Mouse (Mus musculus) T-helper 17 cell (primary cell): ENCODE data around the gene Ttpal.

Source experiments
- in situ Hi-C, 2 experiments: fragments of 300-600 bp; cut with MboI, MseI; formaldehyde crosslinking; loops; 1 replicate in 1 of 2; 2 replicates in 1 of 2; pipeline ENCODE4 v1.15.1; 2025; ENCODE audit warnings: high pct_unique_total_duplicates in 2 of 2

Gene Ttpal

DNA sequence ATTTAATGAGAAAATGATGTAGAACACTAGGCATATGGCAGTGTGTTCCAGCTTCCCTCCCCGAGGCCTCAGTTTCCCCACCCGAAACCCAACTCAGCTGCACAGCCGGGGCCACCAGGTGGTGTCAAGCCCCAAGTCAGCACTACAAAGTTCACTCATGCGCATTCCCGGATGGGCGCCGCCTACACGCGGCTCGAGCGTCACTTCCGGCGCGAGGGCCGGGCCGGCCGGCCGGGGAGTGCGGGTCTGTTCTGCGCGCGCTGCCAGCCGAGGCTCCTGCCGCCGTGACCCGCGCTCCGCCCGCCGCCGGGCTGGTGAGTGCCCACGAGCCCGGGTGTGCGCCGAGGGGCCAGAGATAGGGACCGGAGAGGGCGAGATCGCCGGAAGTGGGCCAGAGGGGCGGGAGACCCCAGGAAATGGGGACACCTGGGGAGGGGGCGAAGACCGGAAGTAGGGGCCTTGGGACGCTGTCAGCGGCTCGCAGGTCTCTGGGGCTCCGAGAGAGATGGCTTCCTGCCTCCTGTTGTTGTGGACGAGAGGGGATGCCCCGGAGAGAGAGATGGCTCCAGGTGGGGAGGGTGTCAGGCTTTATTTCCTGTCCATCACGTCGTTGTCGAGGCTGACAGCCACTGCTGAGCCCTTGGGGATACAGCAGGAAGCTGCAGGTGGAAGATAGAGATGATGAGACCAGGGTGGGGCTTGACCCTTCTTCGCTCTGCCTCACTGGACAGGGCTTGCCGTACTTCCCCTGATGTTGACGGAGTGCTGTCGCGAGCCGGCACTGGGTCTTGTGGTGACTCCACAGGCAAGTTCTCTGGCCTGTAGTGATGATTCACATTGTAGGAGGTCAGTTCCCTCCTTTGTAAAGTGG is at the start of gene Ttpal:
Gene Ttpal, plus strand, starts transcription at position 214 of the 871 bp plus-strand sequence.
- in situ Hi-C loops = loop anchor here in 1 of 2 experiments (5.0 to 10.0 kb wide), 2 partner anchors 40 to 528 kb away; no protein-coding TSS in a partner anchor

DNA sequence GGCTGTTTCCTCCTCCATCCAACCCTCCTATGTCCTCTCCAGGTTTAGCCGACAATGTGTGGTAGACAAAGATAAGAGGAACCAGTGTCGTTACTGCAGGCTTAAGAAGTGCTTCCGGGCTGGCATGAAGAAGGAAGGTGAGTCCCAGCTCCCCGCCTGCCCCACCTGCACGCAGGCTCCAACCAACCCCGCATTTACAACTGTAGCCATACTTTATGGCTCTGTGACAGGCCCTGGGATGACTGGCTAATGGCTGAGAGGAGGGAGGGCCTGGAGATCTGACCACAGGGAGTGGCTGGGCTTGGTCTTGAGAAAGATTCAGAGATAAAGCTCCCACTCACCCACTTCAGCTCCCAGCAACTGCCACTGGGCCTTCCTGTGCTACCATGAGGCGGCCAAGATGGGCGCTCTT is 49.6 kb upstream of the Ttpal start:
- in situ Hi-C loops = loop anchor here in 1 of 2 experiments (10.0 kb wide), 1 partner anchor 1092 kb away; no protein-coding TSS in a partner anchor

- in situ Hi-C loops = loop anchor here in 1 of 2 experiments (10.0 kb wide), 1 partner anchor 1090 kb away; no protein-coding TSS in a partner anchor
Observed at GRCm38 (mm10) chr2:163554425-163554982, 47.6 kb upstream of the Ttpal start.

DNA sequence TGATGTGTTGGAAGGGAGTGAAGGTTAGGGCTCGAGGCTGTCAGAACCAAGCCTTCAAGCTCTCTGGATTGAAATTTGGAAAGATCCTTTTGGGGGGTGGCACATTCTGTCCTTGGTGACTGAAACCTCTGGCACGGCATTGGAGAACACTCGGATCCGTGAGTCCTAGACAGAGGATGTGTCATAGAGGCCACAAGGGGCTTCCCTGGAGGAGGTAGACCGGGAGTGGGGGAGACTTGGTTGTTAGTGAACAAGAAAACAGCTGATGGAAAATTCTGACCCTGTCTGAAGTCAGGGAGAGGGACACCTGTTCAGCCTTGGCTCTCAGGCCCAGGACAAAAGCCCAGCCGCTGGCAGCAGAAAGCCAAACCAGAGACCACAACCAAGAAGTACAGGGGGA is 47.1 kb upstream of the Ttpal start:
- in situ Hi-C loops = loop anchor here in 1 of 2 experiments (10.0 kb wide), 1 partner anchor 1090 kb away; no protein-coding TSS in a partner anchor

- in situ Hi-C loops = loop anchor here in 1 of 2 experiments (10.0 kb wide), 1 partner anchor 1089 kb away; no protein-coding TSS in a partner anchor
Observed at GRCm38 (mm10) chr2:163555417-163555816, 46.7 kb upstream of the Ttpal start.

DNA sequence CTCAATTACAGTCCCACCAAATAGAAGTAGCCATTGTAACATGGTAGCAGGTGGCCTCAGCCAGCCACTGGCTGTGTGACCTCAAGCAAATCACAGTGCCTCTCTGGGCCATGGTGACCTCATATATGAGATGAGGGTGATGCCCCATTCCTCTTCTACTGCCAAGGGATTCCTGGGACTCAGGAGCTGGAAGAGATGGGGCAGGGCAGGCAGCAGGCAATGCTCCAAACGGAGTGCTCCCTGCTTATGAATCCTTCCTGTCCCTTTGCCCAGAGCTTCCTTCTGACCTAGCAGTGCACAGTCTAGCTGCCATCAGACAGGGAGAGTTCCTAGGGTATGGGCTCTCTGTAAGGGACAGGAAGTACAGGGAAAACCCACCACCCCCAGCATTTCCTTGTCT is 43.6 kb upstream of the Ttpal start:
- in situ Hi-C loops = loop anchor here in 1 of 2 experiments (10.0 kb wide), 1 partner anchor 1086 kb away; no protein-coding TSS in a partner anchor

GRCm38 (mm10) chr2:163559236-163559635 is 42.9 kb upstream of the Ttpal start:
- in situ Hi-C loops = loop anchor here in 1 of 2 experiments (10.0 kb wide), 1 partner anchor 1086 kb away; no protein-coding TSS in a partner anchor

GRCm38 (mm10) chr2:163560247-163560646 is 41.9 kb upstream of the Ttpal start:
- in situ Hi-C loops = no loop called here

DNA sequence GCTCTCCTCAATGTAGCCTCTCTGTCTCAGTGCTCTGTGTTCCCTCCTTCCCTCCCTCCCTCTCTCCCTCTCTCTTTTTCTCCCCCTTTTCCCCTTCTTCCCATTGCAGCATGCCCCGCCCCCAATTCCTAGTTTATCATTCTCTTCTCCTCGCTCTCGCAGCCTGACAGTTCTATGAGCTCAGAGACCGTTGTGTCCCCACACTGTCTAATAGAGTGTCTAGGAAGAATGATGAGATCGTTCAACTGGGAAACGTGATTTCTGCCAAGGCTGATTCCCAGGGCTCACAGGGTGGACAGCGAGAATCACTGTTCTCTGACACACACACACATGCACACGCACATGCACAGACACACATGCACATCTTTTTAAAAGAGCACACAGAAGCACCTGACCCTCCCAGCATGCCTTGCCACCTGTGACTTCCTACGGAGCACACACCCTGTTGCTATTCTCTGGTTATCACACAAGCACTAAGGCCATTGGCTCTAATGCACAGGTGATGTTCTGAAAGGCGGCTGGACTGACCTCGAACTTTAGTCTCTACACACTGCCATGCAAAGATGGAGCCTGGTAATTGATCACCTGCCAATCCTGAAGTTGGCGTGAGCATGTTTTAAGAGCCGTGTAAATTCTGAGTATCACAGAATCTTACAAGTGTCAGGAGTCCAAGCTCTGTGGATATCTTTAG is 40.7 kb upstream of the Ttpal start:
- in situ Hi-C loops = no loop called here

GRCm38 (mm10) chr2:163564646-163565045 is 37.5 kb upstream of the Ttpal start:
- in situ Hi-C loops = no loop called here

GRCm38 (mm10) chr2:163574321-163574720 is 27.8 kb upstream of the Ttpal start:
- in situ Hi-C loops = no loop called here

- in situ Hi-C loops = no loop called here
Observed at GRCm38 (mm10) chr2:163575248-163575647, 26.9 kb upstream of the Ttpal start.

DNA sequence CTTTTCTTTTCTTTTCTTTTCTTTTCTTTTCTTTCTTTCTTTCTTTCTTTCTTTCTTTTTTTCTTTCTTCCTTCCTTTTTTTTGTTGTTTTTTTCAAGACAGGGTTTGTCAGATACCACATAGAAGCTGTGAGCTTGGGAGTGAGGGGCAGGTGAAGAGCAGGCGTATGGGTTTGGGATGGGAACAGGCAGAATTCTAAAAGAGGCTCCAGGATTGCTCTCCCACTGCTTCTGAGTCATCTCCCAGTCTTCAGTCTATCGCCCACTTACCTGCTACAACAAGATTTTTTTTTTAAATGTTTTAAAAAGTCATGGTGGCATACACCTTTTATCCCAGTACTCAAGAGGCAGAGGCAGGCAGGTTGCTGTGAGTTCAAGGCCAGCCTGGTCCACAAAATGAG is 24.1 kb upstream of the Ttpal start:
- in situ Hi-C loops = no loop called here

DNA sequence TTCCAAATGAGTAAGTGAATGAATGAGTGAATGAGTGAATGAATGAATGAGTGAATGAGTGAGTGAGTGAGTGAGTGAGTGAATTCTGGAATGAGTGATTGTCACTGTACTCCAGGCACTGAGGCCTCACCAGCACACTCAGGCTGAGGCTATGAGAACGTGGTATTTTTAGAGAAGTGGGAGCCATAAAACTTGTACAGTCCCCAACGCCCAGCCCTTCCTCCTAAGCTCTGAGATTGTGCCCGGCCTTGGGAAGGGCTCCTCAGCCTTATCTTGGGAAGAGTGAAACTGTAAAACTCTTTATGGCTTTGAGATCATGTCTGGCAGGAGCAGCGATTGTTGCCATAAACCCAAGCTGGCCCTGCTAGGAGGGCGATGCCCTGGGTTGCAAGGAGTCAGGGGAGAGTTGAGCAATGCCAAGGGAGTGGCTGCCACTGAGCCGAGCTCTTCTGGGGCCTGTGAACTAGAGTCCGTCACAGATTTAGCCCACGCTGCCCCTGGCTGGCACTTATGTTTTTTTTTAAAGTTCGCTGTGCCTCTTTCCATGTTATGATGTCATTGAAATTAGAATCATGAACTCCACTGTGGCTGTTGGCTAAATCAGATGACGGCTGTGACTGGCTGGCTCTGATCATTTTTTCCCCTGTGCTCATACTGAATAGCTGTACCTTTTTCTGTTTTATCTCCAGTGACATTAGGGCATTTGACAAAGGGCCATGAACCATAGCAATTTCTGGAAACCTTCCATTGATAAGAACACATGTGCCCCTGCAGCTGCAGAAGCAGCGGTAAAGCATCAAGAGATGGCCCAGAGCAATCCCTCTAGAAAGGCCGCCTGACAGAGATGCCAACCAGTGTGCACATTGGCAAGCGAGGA is 21.8 kb upstream of the Ttpal start:
- in situ Hi-C loops = no loop called here

DNA sequence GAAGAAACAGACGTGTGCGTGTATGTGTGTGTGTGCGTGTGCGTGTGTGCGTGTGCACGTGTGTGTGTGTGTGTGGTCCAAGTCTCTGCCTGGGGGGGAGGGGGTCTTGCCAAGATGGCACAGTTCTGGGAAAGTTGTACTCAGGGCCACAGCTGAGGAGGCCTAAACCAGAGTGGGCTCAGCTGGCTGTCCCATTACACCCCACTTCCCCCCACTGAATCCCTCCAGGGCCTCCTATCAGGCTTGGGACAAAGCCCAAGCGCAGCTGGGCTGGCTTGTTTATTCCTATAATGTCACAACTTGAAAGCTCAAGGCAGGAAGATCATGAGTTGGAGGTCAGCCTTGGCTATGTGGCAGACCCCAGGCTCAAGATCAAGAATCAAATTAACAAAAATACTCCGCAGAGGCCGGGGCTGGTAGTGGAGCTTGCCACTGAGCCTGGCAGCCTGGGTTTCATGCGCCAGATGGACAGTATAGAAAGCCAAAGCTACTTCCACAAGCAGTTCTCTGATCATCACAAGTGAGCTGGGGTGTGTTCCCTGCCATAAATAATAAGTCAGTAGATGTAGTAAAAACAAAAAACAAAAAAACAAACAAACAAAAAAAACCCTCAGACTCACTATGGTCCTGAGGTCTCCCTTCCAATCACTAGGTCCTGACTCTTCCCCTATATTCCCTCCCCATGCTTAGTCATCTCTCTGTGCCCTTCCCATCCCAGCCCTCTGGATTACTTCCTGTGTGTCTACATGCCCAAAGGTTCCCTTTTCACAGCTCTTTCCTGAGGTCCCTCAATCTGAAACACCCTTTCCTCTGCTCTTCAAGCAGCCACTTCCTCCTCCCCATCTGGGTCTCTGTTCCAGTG is 18.7 kb upstream of the Ttpal start:
- in situ Hi-C loops = no loop called here

DNA sequence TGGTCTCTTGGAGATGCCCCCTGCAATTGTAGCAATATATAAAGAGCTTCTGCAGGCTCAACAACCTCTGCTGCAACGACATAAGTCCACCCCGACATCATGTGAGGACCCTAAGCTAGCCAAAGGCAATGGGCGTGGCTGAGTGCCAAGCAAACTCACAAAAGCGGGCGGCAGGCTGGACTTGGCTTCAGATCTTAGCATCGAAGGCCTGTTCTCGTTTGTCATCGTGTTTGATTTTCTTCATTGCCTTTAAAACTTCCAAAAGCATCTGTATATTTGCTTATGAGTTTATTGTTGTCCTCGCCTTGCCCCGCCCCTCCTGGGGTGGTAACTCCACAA is 18.1 kb upstream of the Ttpal start:
- in situ Hi-C loops = no loop called here

GRCm38 (mm10) chr2:163586384-163587261 is 15.5 kb upstream of the Ttpal start:
- in situ Hi-C loops = loop anchor here in 1 of 2 experiments (5.0 kb wide), 1 partner anchor 131 kb away; no protein-coding TSS in a partner anchor

DNA sequence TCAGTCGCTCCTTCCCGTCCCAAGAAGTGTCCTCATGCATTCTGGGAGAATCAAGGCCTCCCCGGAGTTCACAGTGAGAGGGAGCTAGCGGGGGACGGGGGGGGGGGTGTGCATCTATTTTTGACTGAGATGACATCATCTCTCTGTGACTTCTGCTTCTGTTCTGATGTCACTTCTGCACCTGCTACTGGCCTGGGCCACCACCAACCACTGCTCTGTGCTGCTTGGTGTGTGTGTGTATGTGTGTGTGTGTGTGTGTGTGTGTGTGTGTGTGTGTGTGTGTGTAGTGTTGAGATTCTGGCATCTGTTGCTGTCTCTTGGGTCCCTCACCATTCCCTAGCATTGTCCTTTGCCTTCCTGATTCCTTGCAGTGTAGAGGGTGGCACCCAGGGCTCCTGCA is 14.6 kb upstream of the Ttpal start:
- in situ Hi-C loops = loop anchor here in 1 of 2 experiments (5.0 kb wide), 1 partner anchor 130 kb away; no protein-coding TSS in a partner anchor

DNA sequence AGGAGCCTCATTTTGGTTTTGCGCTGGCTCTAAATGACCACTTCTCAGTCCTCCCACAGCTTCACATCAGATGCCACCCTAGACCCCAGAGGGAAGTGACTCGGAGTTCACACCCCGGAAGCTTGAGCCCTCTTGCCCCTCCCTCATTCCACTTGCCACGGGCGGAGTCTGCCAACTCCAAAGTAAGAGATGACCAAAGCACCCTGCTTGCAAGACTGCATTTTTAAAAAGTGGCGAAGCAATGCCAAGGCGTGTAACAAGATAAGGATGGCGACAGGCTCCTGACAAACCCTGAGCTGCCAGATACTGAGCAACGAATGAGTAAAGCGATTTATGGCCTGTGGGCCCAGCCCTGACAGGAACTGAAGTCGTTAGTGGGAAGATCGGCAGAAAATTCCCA is 11.9 kb upstream of the Ttpal start:
- in situ Hi-C loops = no loop called here
